Mouse (Mus musculus) limb, embryonic 12.5 days (tissue): ENCODE results near the gene Plxna3. TPM values are rescaled to one million over a fixed set of nuclear protein-coding genes. Genes with fewer than 3 reads are reported as not detected.
A peak's percentile ranks its signal among the peaks of the same experiment; 100 is the strongest.
"Not testable (repeated sequence)": the region's sequence is repeated elsewhere in the genome, so short reads cannot be mapped to it uniquely, and the experiment has no call there.

Source experiments
- ATAC-seq: fragments of 200-750 bp; cut with Nextera tagmentation; 2 replicates; pipeline ENCODE4 v1.8.0; 2017; ENCODE audit warnings: low read depth, moderate TSS enrichment; ENCODE audit not compliant: insufficient number of reproducible peaks, insufficient read depth, low FRiP score, low TSS enrichment
- H3K27ac ChIP-seq: fragments of 300-500 bp; sonication (generic); 2 replicates; pipeline ENCODE4 v1.5.1; 2016; ENCODE audit warnings: mild to moderate bottlenecking, moderate library complexity
- H3K27me3 ChIP-seq: fragments of 300-500 bp; sonication (generic); 2 replicates; pipeline ENCODE4 v1.6.1; 2016; ENCODE audit warnings: mild to moderate bottlenecking, moderate library complexity
- H3K36me3 ChIP-seq: fragments of 300-500 bp; sonication (generic); 2 replicates; pipeline ENCODE4 v1.6.1; 2016; ENCODE audit warnings: mild to moderate bottlenecking, moderate library complexity
- H3K4me1 ChIP-seq: fragments of 300-500 bp; sonication (generic); replicated peaks from 2 replicates; pipeline ENCODE4 v1.6.1; 2016
- H3K4me2 ChIP-seq: fragments of 300-500 bp; sonication (generic); 2 replicates; pipeline ENCODE4 v1.6.1; 2016; ENCODE audit warnings: mild to moderate bottlenecking, moderate library complexity
- H3K4me3 ChIP-seq: fragments of 300-500 bp; sonication (generic); replicated peaks from 2 replicates; pipeline ENCODE4 v1.5.1; 2016; ENCODE audit warnings: mild to moderate bottlenecking
- H3K9ac ChIP-seq: fragments of 300-500 bp; sonication (generic); replicated peaks from 2 replicates; pipeline ENCODE4 v1.6.1; 2016; ENCODE audit warnings: mild to moderate bottlenecking, moderate library complexity
- H3K9me3 ChIP-seq: fragments of 300-500 bp; sonication (generic); 2 replicates; pipeline ENCODE4 v1.6.1; 2016; ENCODE audit warnings: mild to moderate bottlenecking, moderate library complexity
- whole genome bisulfite sequencing: fragments of 180-500 bp; shearing (Covaris S2); methylation state at CpG from one replicate; pipeline ENCODE4 v1.1.7; 2016; 5-methylcytosine and 5-hydroxymethylcytosine counted together
- polyA plus RNA-seq: library from polyadenylated mRNA; unstranded; fragments of >200 nt; fragmentation: Nextera tagmentation; extraction: Ambion mirVana; gene quantifications from 2 replicates; pipeline ENCODE4 v1.2.1, GENCODE M21; 2016

Gene Plxna3
- polyA plus RNA-seq, 1 experiment from 2014 or later, result 27.3 TPM

DNA sequence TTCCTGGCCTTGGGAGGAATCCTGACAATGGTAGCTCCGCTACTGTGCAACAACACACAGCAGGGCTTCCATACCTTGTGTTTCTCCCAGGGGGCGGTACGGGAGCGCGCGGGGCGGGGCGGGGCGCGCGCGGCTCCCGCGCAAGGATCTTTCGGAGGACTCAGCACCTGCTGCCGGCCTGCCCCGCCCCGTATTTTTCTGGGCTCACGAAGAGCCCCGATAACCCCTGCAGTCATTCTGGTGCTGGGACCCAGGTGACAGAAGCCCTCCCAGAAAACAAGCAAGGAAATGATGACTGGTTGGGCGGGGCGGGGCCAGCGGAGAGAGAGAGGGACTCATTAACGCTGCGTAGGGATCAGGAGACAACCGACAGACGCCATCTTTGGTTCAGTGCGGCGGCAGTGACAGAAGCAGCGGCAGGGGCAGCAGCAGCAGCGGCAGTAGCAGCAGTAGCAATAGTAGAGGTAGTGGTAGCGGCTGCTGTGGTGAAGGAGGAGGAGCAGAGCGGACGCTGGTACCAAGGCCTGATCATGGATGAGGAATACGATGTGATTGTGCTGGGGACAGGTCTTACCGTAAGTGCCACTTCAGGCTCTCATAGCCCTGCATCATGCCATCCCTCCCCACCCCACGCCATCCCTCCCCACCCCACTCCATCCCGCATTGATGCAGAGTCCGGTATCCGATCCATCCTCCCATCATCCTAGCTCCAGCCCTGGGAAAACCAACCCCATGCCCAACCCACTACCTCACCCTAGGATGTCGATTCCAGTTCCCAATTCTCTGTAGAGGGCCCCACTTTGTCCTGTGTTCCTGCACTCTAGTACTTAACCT lies 23.8 kb upstream of the Plxna3 start, which contains the start of gene Gdi1:
Gene Gdi1 (plus strand): TSS at position 132 of the 834 bp plus-strand sequence.
- ATAC-seq, result peak; percentile 50
- Histone ChIP-seq H3K4me3 (peak within 1 kb of the TSS; percentile 58), H3K4me2 (peak within 1 kb of the TSS; percentile 75), H3K36me3 (peaks cover 73% of the 10 kb centered on the region), H3K4me1 (no peaks in the 10 kb centered on the region; the same call in 1 of the 2 replicates), H3K9ac (peak within 1 kb of the TSS; percentile 68), H3K27me3 (no peaks in the 10 kb centered on the region), H3K27ac (peak within 1 kb of the TSS; percentile 90), H3K9me3 (no peaks in the 10 kb centered on the region)
- WGBS, result 16% methylated on average over 37 of the region's 41 CpGs

DNA sequence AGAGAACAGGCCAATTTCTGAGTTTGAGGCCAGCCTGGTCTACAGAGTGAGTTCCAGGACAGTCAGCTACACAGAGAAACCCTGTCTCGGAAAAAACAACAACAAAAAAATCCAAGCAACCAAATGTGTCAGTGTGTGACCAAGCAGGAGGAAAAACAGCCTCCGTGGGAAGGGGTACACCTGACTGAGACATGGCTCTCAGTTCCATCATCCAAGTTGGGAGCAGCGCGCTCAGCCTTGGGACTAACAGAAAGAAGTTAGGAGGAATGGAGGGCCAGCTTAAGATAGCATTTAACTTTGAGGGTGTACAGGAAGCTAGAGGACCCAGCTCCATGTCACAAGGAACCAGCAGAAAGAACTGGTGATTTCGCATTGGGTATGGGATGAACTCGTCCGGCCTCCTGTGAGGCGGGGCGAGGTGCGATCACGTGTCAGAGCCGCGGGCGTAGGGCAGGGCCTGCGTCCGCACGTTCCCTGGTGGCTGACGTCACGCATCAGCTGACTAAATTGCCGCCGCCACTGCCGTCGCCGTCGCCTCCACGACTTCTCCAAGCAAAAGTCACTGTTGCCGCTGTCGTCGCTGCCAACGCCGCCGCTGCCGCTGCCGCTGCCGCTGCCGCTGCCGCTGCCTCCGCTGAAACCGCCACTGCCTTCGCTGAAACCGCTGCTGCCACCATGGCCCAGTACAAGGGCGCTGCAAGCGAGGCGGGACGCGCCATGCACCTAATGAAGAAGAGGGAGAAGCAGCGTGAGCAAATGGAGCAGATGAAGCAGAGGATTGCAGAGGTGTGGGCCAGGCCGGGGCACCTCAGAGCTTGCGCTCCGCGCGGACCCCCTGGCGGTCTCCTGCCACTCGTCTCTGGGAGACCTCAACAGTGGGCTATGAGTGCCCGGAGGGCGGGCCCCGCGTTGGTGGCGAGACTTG lies 16.1 kb upstream of the Plxna3 start, which contains the start of gene Fam50a:
Gene Fam50a (plus strand): TSS at position 494 of the 925 bp plus-strand sequence.
- peak within 1 kb of the TSS; percentile 84 for H3K27ac ChIP-seq
- H3K9me3 ChIP-seq, result no peaks in the 10 kb centered on the region
- no peaks in the 10 kb centered on the region for H3K27me3 ChIP-seq
- 17% methylated on average over 56 of the region's 59 CpGs for WGBS
- H3K4me2 ChIP-seq, result peak within 1 kb of the TSS; percentile 68
- H3K4me1 ChIP-seq, result no peaks in the 10 kb centered on the region
- H3K36me3 ChIP-seq, result peaks cover 36% of the 10 kb centered on the region
- peak; percentile 94 for ATAC-seq
- H3K4me3 ChIP-seq, result peak within 1 kb of the TSS; percentile 62
- peak within 1 kb of the TSS; percentile 77 for H3K9ac ChIP-seq

DNA sequence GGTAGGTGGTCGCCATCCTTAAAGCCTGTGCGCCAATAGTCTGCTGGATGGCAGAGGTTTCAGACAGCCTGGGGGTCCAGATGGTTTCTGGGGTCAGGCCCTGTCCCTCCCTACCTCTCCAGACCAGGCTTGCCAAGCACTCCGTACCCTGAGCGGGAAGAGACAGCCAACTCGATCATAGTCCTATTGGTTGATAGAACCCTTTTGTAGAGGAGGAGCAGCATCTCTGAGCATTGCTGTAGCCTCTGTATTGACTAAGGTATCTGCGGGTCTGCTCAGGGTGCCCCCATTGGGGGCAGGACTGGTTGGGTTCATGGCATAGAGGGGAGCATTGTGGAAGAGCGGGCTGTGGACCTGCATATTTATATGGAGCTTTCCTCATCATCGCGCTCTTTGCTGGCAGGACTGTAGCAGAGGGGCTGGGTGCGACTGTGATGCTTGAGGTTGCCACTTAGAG lies 377 bp downstream of the Plxna3 start:
- peak overlapping the region; percentile 60 for H3K9ac ChIP-seq
- peak overlapping the region; percentile 49 for H3K4me3 ChIP-seq
- H3K27me3 ChIP-seq, result no peaks in the 10 kb centered on the region
- H3K9me3 ChIP-seq, result no peaks in the 10 kb centered on the region
- 24% methylated on average over 8 of the region's 10 CpGs for WGBS
- H3K4me2 ChIP-seq, result peak overlapping the region; percentile 66
- H3K27ac ChIP-seq, result 0 out of 2 replicates have a peak overlapping the region, but pooled peaks have one; percentile 80
- H3K36me3 ChIP-seq, result peaks cover 24% of the 10 kb centered on the region; the same call in 1 of the 2 replicates
- no peaks in the 10 kb centered on the region; the same call in none of the 2 replicates for H3K4me1 ChIP-seq
- peak; percentile 35; the same call in 1 of the 2 replicates for ATAC-seq

DNA sequence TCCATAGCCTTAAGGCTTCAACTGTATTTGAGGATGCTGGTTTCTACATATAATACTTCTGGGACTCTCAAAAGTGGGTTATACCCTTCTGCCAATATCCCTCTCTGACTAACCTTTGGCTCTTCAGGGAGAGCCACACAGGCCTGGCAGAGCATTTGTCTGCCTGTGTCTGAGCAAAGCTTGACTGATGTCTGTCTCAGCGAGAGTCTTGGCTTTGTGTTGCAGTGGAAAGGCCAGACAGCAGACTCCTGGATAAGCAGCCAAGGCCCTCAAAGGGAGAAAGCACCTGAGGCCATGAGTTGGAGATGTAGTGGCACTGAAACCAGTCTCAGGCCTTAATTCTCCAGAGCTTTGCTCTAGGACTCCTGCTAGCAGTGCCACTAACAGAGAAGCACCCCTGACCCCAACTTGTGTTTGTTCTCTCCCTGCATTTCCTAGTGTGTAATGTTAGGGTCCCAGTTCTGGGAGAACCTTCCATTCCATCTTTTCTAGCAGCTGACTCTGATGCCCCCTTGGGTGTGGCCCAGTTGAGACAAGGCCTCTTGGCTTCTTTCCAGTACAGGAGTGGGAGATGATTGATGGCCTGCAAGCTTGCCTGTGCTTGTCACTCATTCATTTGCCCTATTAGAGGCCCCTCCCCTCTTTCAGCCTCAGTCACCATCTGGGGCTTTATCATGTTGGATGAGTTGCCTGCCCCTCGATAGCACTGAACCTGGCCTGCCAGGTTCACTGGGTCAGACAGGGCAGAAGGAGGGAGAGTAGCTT lies 1.5 kb downstream of the Plxna3 start:
- no peak for ATAC-seq
- no peak overlapping the region for H3K27ac ChIP-seq
- 49% methylated on average over 2 of the region's 2 CpGs for WGBS
- peak overlapping the region; percentile 66 for H3K4me2 ChIP-seq
- H3K9ac ChIP-seq, result peak overlapping the region; percentile 60; the same call in 1 of the 2 replicates
- no peaks in the 10 kb centered on the region for H3K27me3 ChIP-seq
- H3K4me3 ChIP-seq, result peak overlapping the region; percentile 49
- peaks cover 34% of the 10 kb centered on the region for H3K36me3 ChIP-seq
- H3K4me1 ChIP-seq, result no peaks in the 10 kb centered on the region; the same call in none of the 2 replicates
- no peaks in the 10 kb centered on the region for H3K9me3 ChIP-seq

DNA sequence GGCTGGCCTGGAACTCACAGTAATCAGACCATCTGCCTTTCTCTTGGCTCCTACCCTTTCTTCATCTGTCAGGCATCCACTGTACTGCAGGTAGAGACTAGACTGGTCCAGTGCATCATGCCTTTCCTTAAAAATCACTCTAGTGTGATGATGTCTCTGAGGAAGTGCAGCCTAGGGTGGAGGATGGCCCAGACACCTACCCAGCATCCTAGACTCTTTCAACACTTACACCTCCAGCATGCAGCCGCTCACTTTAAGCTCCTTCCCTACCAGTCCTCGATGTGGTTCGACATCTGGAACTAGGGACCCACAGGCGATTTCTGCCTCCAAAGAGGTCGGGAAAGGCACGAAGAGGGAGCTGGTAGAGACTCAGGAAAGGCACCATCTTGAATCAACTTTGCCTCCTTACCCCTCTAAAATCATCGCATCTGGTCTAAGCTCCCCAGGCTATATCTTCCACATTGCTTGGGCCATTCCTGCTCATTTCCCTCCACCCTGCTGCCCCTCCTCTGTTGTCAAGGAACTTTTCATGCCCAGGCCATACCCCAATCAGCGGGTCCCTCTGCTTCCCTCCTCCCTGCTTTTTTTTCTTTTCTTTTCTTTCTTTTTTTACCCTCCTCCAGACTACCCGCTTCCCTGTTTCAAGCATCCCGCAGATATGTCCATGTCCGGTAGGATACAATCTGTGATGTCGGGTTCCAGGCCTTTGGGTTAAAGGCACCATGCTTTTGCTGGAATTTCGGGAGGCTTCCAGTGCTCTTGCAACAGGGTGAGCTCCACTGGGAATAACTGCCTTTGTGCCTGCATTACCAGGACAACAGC lies 24.0 kb downstream of the Plxna3 start:
- H3K27me3 ChIP-seq, result no peaks in the 10 kb centered on the region
- H3K4me1 ChIP-seq, result no peaks in the 10 kb centered on the region
- H3K4me3 ChIP-seq, result peak overlapping the region; percentile 49
- H3K4me2 ChIP-seq, result peak overlapping the region; percentile 57
- H3K9me3 ChIP-seq, result no peaks in the 10 kb centered on the region
- H3K9ac ChIP-seq, result peak overlapping the region; percentile 66
- no peaks in the 10 kb centered on the region for H3K36me3 ChIP-seq
- WGBS, result 25% methylated on average over 13 of the region's 13 CpGs
- no peak; the same call in 1 of the 2 replicates for ATAC-seq
- peak overlapping the region; percentile 56; the same call in 1 of the 2 replicates for H3K27ac ChIP-seq

DNA sequence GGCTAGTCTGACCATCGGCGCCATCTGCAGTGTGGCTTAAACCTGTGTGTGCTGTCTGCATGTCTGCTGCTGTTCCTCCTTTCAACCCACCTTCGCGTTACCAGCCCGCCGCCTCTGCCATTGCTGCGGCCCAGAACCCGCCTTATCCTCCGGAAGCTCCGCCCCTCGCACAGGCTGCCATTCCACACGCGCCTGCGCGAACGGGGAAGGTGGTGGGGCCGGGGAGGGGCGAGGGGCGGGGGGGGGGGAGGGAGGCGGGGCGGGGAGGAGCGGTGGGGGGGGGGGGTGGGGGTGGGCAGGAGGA lies 24.6 kb downstream of the Plxna3 start, which contains the start of gene Lage3:
Gene Lage3 (minus strand): TSS at position 152 of the 304 bp plus-strand sequence.
- ATAC-seq, result peak; percentile 31; the same call in 1 of the 2 replicates
- H3K4me1 ChIP-seq, result no peaks in the 10 kb centered on the region
- H3K9me3 ChIP-seq, result no peaks in the 10 kb centered on the region
- peak within 1 kb of the TSS; percentile 66 for H3K9ac ChIP-seq
- WGBS, result 10% methylated on average over 15 of the region's 22 CpGs
- H3K36me3 ChIP-seq, result no peaks in the 10 kb centered on the region
- peak within 1 kb of the TSS; percentile 49 for H3K4me3 ChIP-seq
- H3K27ac ChIP-seq, result peak within 1 kb of the TSS; percentile 56; the same call in 1 of the 2 replicates
- no peaks in the 10 kb centered on the region for H3K27me3 ChIP-seq
- H3K4me2 ChIP-seq, result peak within 1 kb of the TSS; percentile 57

DNA sequence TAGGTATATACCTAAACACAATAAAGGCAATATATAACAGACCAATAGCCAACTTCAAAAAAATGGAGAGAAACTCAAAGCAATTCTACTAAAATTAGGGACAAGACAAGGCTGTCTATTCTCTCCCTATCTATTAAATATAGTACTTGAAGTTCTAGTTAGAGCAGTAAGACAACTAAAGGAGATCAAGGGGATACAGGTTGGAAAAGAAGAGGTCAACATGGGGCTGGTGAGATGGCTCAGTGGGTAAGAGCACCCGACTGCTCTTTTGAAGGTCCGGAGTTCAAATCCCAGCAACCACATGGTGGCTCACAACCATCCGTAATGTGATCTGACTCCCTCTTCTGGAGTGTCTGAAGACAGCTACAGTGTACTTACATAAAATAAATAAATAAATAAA lies 28.2 kb downstream of the Plxna3 start:
- not testable (repeated sequence) for H3K4me2 ChIP-seq, H3K36me3 ChIP-seq, H3K9ac ChIP-seq, H3K27ac ChIP-seq, ATAC-seq, H3K9me3 ChIP-seq, H3K27me3 ChIP-seq, H3K4me1 ChIP-seq, H3K4me3 ChIP-seq
- 83% methylated on average over 3 of the region's 3 CpGs for WGBS

DNA sequence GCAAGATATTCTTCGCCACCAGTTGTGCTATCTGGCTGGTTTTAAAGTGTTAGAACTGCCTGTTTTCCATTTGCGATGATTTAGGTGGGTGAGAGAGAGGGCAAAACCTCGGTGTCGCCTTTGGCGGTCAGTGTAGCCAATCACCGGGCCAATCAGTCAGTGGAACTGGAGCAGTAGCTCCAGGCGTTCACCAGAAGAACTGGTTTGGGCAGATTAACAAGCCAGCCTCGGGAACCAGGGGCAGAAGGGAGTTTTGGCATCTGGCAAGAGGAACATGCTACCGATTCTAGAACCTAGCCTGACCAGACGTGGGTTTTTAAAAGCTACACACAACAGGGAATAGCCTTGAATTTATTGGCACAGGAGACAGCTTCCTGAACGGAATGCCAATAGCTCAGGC lies 30.3 kb downstream of the Plxna3 start:
- Histone ChIP-seq H3K9ac (no peak overlapping the region), H3K4me3 (no peak overlapping the region), H3K4me1 (no peaks in the 10 kb centered on the region), H3K4me2 (no peak overlapping the region), H3K36me3 (no peaks in the 10 kb centered on the region), H3K27ac (no peak overlapping the region), H3K27me3 (0 out of 2 replicates have a peak, but pooled peaks cover 3% of the 10 kb centered on the region), H3K9me3 (no peaks in the 10 kb centered on the region)
- no peak for ATAC-seq
- 34% methylated on average over 11 of the region's 11 CpGs for WGBS

DNA sequence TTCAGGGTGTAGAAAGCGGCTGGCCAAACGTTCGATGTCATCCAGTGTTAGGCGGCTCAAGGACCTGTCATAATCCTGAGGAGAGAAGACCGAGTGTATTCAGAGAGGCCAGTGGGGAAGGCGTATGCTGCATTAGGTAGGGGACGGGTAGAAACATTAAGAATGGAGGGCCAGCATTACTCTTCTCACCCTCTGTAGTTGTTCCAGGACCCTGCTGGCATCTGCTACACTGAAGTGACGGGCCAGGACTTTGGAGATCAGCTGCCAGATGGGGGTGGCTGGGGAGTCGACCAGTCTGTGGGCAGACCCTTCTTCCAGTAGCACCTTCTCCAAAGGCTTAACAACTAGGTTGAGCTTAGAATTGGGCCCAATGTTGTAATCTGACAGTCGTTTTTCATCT lies 38.6 kb downstream of the Plxna3 start:
- no peak for ATAC-seq
- 64% methylated on average over 10 of the region's 10 CpGs for WGBS
- H3K4me1 ChIP-seq, result peaks cover 5% of the 10 kb centered on the region; the same call in 1 of the 2 replicates
- peak overlapping the region; percentile 59 for H3K4me3 ChIP-seq
- no peaks in the 10 kb centered on the region for H3K9me3 ChIP-seq
- H3K27ac ChIP-seq, result no peak overlapping the region
- H3K27me3 ChIP-seq, result no peaks in the 10 kb centered on the region
- H3K9ac ChIP-seq, result peak overlapping the region; percentile 73
- peaks cover 13% of the 10 kb centered on the region; the same call in 1 of the 2 replicates for H3K36me3 ChIP-seq
- peak overlapping the region; percentile 61 for H3K4me2 ChIP-seq
